Mouse (Mus musculus): ENCODE results near the gene Lrrn4. TPM values are rescaled to one million over a fixed set of nuclear protein-coding genes. Genes with fewer than 3 reads are reported as not detected.

Gene Lrrn4
- 0.20 to 0.47 TPM (median 0.23 TPM) in 4 replicates for total RNA-seq (2023)

DNA sequence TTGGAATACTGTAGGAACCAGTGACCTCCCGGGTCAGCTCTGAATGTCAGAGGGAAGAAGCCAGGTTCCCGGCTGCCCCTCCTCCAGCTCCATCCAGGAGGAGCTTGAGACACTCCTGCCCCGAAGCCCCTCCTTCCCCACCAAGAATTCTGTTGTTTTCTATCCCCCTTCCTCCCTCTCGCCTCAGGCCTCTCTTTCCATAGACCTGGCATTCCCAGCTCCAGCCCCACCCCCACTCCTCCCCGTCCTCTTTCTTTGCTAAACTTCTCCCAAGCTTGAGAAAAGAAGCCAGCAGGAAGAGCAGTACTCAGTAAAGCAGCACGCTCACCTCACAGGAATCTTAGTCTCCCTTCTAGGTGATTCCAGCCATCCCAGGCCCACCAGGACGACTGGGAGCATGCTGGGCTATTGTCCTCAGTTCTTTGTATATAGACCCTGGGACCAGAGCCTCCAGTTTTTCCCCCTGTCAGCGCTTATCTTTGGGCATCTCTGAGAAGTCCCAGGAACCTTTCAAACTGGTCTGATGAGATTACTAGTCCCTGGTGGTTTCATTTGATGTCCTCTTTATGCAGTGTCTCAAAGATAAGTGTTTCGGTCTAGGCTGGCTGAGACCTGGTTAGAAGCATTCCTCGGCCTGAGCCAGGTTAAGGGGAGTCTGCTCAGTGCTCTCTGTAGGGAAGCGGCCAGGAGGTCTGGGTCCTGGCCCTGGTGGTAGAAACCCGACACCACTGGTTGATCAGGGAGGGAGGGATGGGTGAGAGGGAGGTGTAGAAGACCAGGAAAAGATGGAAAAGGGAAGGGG, at the start of gene Lrrn4:
Lrrn4 (minus strand) TSS at position 48 of the 802 bp plus-strand sequence.

GRCm38 (mm10) chr2:132846407-132847358, 34.0 kb downstream of the Lrrn4 start, which contains the start of gene Crls1:
TSS of gene Crls1 (plus strand) at chr2:132846666.

Other genes with a start within 250 kb of the Lrrn4 start
- 12.9 to 15.2 TPM (median 13.1 TPM) in 4 replicates for gene Shld1, start 194.0 kb downstream of the Lrrn4 start, total RNA-seq (2023)
- gene Chgb, start 99.6 kb downstream of the Lrrn4 start, total RNA-seq (2023) = 0.20 TPM in 1 of 4 replicates, not detected in the others
- 38.5 to 43.6 TPM (median 42.8 TPM) in 4 replicates for gene Trmt6, start 64.8 kb downstream of the Lrrn4 start, total RNA-seq (2023)
- 4.9 to 9.0 TPM (median 6.9 TPM) in 4 replicates for gene Mcm8, start 64.8 kb downstream of the Lrrn4 start, total RNA-seq (2023)
- 8.0 to 11.7 TPM (median 9.8 TPM) in 4 replicates for gene Crls1, start 34.2 kb downstream of the Lrrn4 start, total RNA-seq (2023)
- gene Fermt1, start 65.0 kb upstream of the Lrrn4 start, total RNA-seq (2023) = not detected in 4 replicates